10 mouse cellular contexts compared by ENCODE assay signal in the genomic region with DNA sequence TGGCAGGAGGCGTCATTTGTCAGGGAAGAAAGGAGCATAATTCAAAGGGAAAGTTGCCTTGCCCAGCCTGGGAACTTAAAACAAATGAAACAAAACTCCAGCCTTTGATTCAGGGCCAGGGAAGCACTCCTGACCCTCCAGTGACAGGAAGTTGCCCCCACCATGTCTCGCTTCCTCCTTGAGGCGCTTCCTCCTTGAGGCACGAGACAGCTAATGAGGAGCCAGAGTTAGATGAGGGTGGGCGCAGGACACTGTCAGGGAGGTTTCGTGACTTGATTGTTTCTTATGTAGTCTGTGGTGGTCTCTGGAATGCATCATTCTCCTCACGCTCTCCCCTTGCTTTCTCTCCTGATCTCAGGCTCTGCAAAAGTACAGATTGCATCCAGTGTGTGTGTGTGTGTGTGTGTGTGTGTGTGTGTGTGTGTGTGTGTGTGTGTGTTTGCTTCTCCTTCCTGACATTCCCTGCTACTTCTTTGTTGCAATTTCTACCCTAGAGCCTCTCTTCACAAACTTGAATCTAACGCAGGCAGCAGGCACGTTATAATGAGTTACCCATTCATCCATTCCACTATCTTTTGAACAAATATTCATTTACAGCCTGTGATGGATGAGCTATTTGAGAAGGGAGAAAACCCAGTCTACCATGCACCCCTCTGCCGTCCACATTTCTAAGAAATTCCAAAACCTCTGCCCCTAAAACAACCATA. TPM values are rescaled to one million over a fixed set of nuclear protein-coding genes. Genes with fewer than 3 reads are reported as not detected.
DNase-seq lines count a peak whose midpoint lies in the region; ATAC-seq and TF ChIP-seq lines count a peak whose summit lies in the region.
"Had no signal": no experiment of that assay in that cellular context is flagged by ENCODE, and none has a peak within 500 bp of the region (broad histone marks: within the 10 kb centered on the region; RNA-seq: fewer than 3 reads in every experiment).

No protein-coding gene starts in this region.

- no peak overlapping the region for H3K27ac ChIP-seq in kidney, embryonic 16.5 days (ENCODE audit: low read length)
- peak overlapping the region; percentile 55 for H3K27ac ChIP-seq in forebrain, embryonic 13.5 days
- peak overlapping the region; percentile 6; the same call in 1 of the 2 replicates for H3K27ac ChIP-seq in midbrain, postnatal 0 days (ENCODE audit: low read depth, low read length)
- H3K27ac ChIP-seq: liver, embryonic 15.5 days had no signal

- no peaks in the 10 kb centered on the region for H3K27me3 ChIP-seq in kidney, embryonic 16.5 days (ENCODE audit: insufficient read depth, low read length)
- H3K27me3 ChIP-seq in forebrain, embryonic 13.5 days, result no peaks in the 10 kb centered on the region
- no peaks in the 10 kb centered on the region for H3K27me3 ChIP-seq in midbrain, postnatal 0 days (ENCODE audit: insufficient read depth, low read length)
- H3K27me3 ChIP-seq: liver, embryonic 15.5 days had no signal

- DNase-seq in kidney, adult 18-20 months, result no peak
- DNase-seq in kidney, postnatal 14 days, result peak; percentile 6
- DNase-seq in midbrain, postnatal 0 days (ENCODE audit: low spot score), result no peak
- no peak for DNase-seq in testis, postnatal 14 days (ENCODE audit: low spot score)
- no peak for DNase-seq in adrenal gland, adult 8-10 months
- DNase-seq in left cerebral cortex, postnatal 4 days, result no peak
- DNase-seq: cerebellum, adult 9-10 months had no signal

- peak; percentile 63; the same call in 1 of the 2 replicates for ATAC-seq in kidney, embryonic 16.5 days (ENCODE audit: low FRiP score, low TSS enrichment)
- peak; percentile 37 for ATAC-seq in forebrain, embryonic 13.5 days
- ATAC-seq in midbrain, postnatal 0 days (ENCODE audit: low FRiP score), result no peak; the same call in 1 of the 2 replicates

- no peak for TF ChIP-seq CTCF in midbrain, postnatal 0 days (IDR thresholded peaks at IDR 0.05)

- WGBS in kidney, embryonic 16.5 days, result 26% methylated on average over 10 of the region's 10 CpGs
- 29% methylated on average over 10 of the region's 10 CpGs for WGBS in forebrain, embryonic 13.5 days
- 35% methylated on average over 10 of the region's 10 CpGs for WGBS in midbrain, postnatal 0 days

- H3K9ac ChIP-seq in kidney, embryonic 16.5 days (replicated peaks; ENCODE audit: low read length), result no peak overlapping the region
- H3K9ac ChIP-seq in forebrain, embryonic 13.5 days, result no peak overlapping the region
- H3K9ac ChIP-seq in midbrain, postnatal 0 days (replicated peaks; ENCODE audit: low read length, poor library complexity, severe bottlenecking), result no peak overlapping the region; the same call in 1 of the 2 replicates
- H3K9ac ChIP-seq: liver, embryonic 15.5 days had no signal

- H3K36me3 ChIP-seq in kidney, embryonic 16.5 days (ENCODE audit: insufficient read depth, low read length), result no peaks in the 10 kb centered on the region
- H3K36me3 ChIP-seq in forebrain, embryonic 13.5 days (ENCODE audit: poor library complexity, severe bottlenecking), result no peaks in the 10 kb centered on the region
- no peaks in the 10 kb centered on the region for H3K36me3 ChIP-seq in midbrain, postnatal 0 days (ENCODE audit: insufficient read depth, low read length)
- H3K36me3 ChIP-seq: liver, embryonic 15.5 days had no signal

- peak overlapping the region; percentile 32; the same call in 1 of the 2 replicates for H3K4me2 ChIP-seq in kidney, embryonic 16.5 days (replicated peaks; ENCODE audit: low read depth, low read length)
- H3K4me2 ChIP-seq in forebrain, embryonic 13.5 days, result peak overlapping the region; percentile 27
- H3K4me2 ChIP-seq in midbrain, postnatal 0 days (ENCODE audit: low read depth, low read length, poor library complexity, severe bottlenecking), result peak overlapping the region; percentile 9; the same call in 1 of the 2 replicates
- H3K4me2 ChIP-seq: liver, embryonic 15.5 days had no signal

- intact Hi-C loops in left cerebral cortex, postnatal 4 days (cut with DNase I), result no loop called here

- no peak overlapping the region for H3K4me3 ChIP-seq in kidney, embryonic 16.5 days (ENCODE audit: low read length)
- no peak overlapping the region for H3K4me3 ChIP-seq in forebrain, embryonic 13.5 days
- H3K4me3 ChIP-seq in midbrain, postnatal 0 days (ENCODE audit: low read depth, low read length), result no peak overlapping the region
- H3K4me3 ChIP-seq: liver, embryonic 15.5 days had no signal

- 0 out of 2 replicates have a peak, but pooled peaks cover 9% of the 10 kb centered on the region for H3K4me1 ChIP-seq in kidney, embryonic 16.5 days (ENCODE audit: insufficient read depth, low read length)
- H3K4me1 ChIP-seq in forebrain, embryonic 13.5 days, result peaks cover 15% of the 10 kb centered on the region
- H3K4me1 ChIP-seq in midbrain, postnatal 0 days (ENCODE audit: insufficient read depth, low read length), result peaks cover 3% of the 10 kb centered on the region
- H3K4me1 ChIP-seq: liver, embryonic 15.5 days had no signal

- no peaks in the 10 kb centered on the region for H3K9me3 ChIP-seq in kidney, embryonic 16.5 days (ENCODE audit: low read length)
- no peaks in the 10 kb centered on the region for H3K9me3 ChIP-seq in forebrain, embryonic 13.5 days (replicated peaks)
- H3K9me3 ChIP-seq in midbrain, postnatal 0 days (ENCODE audit: low read length), result no peaks in the 10 kb centered on the region
- H3K9me3 ChIP-seq: liver, embryonic 15.5 days had no signal

RNA-seq across cellular contexts. Expression of a gene that starts 33.6 kb away (rescaled TPM):
- 22.6 and 23.2 TPM in 2 replicates for polyA plus RNA-seq in kidney, embryonic 16.5 days (2015; fragmentation: Nextera tagmentation; extraction: Ambion mirVana)
- 24.2 and 24.6 TPM in 2 replicates for polyA plus RNA-seq in forebrain, embryonic 13.5 days (2015; fragmentation: Nextera tagmentation; extraction: Ambion mirVana)
- 19.3 and 28.9 TPM in 2 replicates for total RNA-seq in midbrain, postnatal 0 days (2014; rRNA removed)
- 34.5 and 35.1 TPM in 2 replicates for polyA plus RNA-seq in midbrain, postnatal 0 days (2015; fragmentation: Nextera tagmentation; extraction: Ambion mirVana)
- total RNA-seq in adrenal gland, adult 8-10 months (2022), result 10 to 100 TPM; 47.4 to 72.3 (median 50.4) TPM
- total RNA-seq in left cerebral cortex, postnatal 4 days (2021), result 10 to 100 TPM; 22.0 to 22.1 TPM

RNA-seq across cellular contexts. Expression of a gene that starts 44.7 kb away (rescaled TPM):
- polyA plus RNA-seq in kidney, embryonic 16.5 days (2015; fragmentation: Nextera tagmentation; extraction: Ambion mirVana), result 78.0 and 81.1 TPM in 2 replicates
- 106 and 116 TPM in 2 replicates for polyA plus RNA-seq in forebrain, embryonic 13.5 days (2015; fragmentation: Nextera tagmentation; extraction: Ambion mirVana)
- total RNA-seq in midbrain, postnatal 0 days (2014; rRNA removed), result 75.8 and 110 TPM in 2 replicates
- 125 TPM in 2 replicates for polyA plus RNA-seq in midbrain, postnatal 0 days (2015; fragmentation: Nextera tagmentation; extraction: Ambion mirVana)
- 100 to 1,000 TPM in 3 of 4 experiments, 10 to 100 TPM in 1; 84.1 to 127 (median 109) TPM for total RNA-seq in adrenal gland, adult 8-10 months (2022)
- 100 to 1,000 TPM; 106 to 123 TPM for total RNA-seq in left cerebral cortex, postnatal 4 days (2021)
